Mouse (Mus musculus) cortical plate, adult 2 months (tissue): Measurements from ENCODE around the gene Nfkbil1. TPM values are rescaled to one million over a fixed set of nuclear protein-coding genes. Genes with fewer than 3 reads are reported as not detected.

ENCODE experiments used
- H3K27ac ChIP-seq: fragments of 200-500 bp; 2 replicates; pipeline ENCODE4 v1.5.1; 2012; ENCODE audit warnings: low read length, control low read depth, inconsistent platforms; ENCODE audit not compliant: insufficient read depth
- H3K4me1 ChIP-seq: fragments of 200-500 bp; 2 replicates; pipeline ENCODE4 v1.6.1; 2011; ENCODE audit warnings: low read length; ENCODE audit not compliant: control insufficient read depth, insufficient read depth
- H3K4me3 ChIP-seq: fragments of 200-500 bp; 2 replicates; pipeline ENCODE4 v1.5.1; 2011; ENCODE audit warnings: mild to moderate bottlenecking, low read length, control low read depth; ENCODE audit not compliant: insufficient read depth
- CTCF ChIP-seq: fragments of 200-500 bp; IDR thresholded peaks from 2 replicates; pipeline ENCODE4 v1.5.1; 2011; ENCODE audit warnings: mild to moderate bottlenecking, control low read depth, low read length; ENCODE audit not compliant: insufficient read depth; ENCODE audit errors: extremely low read depth
- POLR2A ChIP-seq: fragments of 200-500 bp; IDR thresholded peaks from 2 replicates; pipeline ENCODE4 v1.6.1; 2011; ENCODE audit warnings: mild to moderate bottlenecking, low read length, control low read depth; ENCODE audit not compliant: insufficient read depth; ENCODE audit errors: extremely low read depth
- polyA plus RNA-seq: library from polyadenylated mRNA; depleted of rRNA; stranded (reverse); fragments of >200 nt; gene quantifications from 2 replicates; pipeline ENCODE4 v1.2.3, GENCODE M21; 2012

Gene Nfkbil1
- polyA plus RNA-seq, 1 experiment: 12.2 TPM

DNA sequence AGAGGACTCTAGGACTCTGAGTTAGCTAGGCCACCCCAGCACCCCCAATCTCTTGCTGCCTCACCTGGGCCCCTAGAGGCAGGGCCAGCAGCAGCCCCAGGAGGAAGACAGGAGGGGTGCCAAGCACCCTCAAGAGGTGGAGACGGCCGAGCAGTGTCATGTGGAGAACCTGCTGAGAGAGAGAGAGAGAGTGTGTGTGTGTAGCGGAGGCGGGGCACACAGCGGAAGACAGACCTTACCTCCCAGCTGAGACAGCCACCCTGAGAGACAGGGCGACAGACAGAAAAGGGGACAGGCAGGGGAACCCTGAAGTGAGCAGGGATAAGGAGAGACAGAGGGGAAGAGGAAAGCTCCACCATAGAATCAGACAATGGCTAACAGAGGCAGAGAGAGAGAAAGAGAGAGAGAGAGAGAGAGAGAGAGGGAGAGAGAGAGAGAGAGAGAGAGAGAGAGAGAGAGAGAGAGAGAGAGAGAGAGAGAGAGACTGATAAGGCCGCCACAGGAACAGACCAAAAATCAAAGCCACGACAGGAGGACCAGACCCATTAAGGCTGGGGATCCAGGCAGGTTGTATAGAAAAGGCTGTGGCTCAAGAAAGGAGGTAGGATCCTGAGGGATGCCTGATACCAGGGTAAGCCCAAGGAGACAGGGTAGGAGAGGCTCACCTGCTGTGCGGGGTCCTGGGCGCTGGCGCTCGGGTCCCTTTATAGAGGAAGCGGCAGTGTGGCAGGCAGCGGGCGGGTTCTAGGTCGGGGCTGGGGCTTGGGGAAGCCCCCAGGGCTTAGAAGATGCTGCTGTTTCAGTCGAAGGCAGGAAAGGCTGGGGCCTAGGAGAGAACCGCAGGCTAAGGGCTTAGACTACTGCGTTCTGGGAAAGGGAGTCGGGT lies 30.9 kb downstream of the Nfkbil1 start, which contains the start of gene Lta:
Lta (minus strand) TSS at position 858 of the 886 bp plus-strand sequence.
- H3K27ac ChIP-seq: no peak within 1 kb of the TSS
- H3K4me1 ChIP-seq: no peaks in the 10 kb centered on the region
- TF ChIP-seq POLR2A (no peak), CTCF (no peak)
- no peak within 1 kb of the TSS for H3K4me3 ChIP-seq

DNA sequence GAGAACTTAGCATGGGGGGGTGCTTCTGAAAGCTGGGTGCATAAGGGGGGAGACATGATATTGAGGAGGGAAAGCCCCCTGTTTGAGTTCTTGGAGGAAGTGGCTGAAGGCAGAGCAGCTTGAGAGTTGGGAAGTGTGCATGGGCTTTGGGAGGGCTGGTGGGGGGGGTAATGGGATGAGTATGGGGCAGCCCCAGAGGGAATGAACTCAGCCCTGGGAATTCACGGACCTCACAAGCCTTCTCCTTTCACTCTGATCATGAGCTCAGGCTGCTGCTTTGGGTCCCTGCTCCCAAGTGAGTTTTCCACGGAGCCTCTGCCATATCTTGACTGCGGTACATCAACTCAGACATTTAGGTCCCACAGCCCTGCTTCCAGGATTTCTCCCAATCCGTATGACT lies 33.1 kb downstream of the Nfkbil1 start:
- TF ChIP-seq POLR2A (no peak), CTCF (no peak)
- no peak overlapping the region for H3K4me3 ChIP-seq

DNA sequence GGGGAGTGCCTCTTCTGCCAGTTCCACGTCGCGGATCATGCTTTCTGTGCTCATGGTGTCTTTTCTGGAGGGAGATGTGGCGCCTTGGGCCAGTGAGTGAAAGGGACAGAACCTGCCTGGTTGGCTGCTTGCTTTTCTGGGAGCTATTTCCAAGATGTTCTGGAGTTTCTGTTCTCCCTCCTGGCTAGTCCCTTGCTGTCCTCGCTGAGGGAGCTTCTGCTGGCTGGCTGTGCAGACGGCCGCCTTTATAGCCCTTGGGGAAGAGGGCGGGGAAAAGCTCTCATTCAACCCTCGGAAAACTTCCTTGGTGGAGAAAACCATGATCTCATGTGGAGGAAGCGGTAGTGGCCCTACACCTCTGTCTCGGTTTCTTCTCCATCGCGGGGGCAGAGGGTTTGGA lies 33.8 kb downstream of the Nfkbil1 start, which contains the start of gene Tnf:
Tnf (minus strand) TSS at position 221 of the 400 bp plus-strand sequence.
- no peak within 1 kb of the TSS for H3K27ac ChIP-seq
- H3K4me1 ChIP-seq: no peaks in the 10 kb centered on the region
- H3K4me3 ChIP-seq: no peak within 1 kb of the TSS
- TF ChIP-seq CTCF (no peak), POLR2A (no peak)

More for the DNA sequence above, 33.1 kb downstream of the Nfkbil1 start:
- Histone ChIP-seq H3K27ac (no peak overlapping the region), H3K4me1 (no peaks in the 10 kb centered on the region)

DNA sequence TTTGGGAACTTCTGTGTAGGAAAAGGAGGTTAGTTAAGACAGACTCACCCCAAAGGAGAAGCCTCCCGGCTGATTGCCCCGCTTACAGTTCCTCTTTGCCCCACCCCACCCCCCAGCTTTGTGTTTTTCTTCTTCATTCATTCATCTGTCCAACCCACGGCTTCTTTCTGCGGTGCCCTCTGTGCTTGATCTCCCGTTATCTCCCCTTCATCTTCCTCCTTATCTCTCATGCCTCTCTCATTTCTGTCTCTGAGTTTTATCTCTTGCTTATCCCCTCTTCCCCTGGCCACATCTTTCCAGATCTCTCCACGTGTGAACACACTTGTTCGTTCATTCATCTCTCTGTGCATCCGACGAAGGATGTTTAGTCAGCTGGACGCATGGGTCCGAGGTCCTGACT lies 34.5 kb downstream of the Nfkbil1 start:
- no peak overlapping the region for H3K27ac ChIP-seq
- TF ChIP-seq POLR2A (no peak), CTCF (no peak)
- no peaks in the 10 kb centered on the region for H3K4me1 ChIP-seq
- H3K4me3 ChIP-seq: no peak overlapping the region

DNA sequence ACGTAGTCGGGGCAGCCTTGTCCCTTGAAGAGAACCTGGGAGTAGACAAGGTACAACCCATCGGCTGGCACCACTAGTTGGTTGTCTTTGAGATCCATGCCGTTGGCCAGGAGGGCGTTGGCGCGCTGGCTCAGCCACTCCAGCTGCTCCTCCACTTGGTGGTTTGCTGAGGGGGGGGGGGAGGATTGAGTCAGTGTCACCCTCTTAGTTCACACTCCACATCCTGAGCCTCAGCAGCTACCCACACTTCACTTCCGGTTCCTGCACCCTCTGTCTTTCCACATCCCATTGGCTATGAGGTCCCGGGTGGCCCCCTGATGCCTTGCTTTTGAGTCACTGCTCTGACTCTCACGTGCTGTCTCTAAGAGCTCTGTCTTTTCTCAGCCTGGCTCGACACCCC lies 35.2 kb downstream of the Nfkbil1 start:
- H3K4me3 ChIP-seq: no peak overlapping the region
- TF ChIP-seq CTCF: no peak
- no peak for TF ChIP-seq POLR2A
- no peaks in the 10 kb centered on the region for H3K4me1 ChIP-seq
- no peak overlapping the region for H3K27ac ChIP-seq

DNA sequence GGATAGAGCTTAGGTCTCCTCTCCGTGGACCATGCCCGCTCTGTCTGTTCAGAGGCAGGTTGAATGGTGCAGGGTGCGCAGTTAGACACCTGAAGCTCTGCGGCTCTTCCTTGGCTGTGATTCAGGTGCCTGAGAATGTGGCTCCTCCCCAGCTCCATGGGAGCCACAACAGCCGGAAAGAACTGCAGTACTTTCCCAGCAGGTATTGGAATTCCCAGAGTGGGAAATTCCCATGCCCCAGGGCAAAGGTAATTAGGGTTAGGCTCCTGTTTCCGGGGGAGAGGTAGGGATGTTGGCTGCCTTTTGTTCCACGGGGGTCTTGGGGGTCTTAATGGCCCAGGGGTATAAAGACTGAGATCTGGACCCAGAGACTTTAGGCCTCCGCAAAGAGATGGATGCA lies 36.6 kb downstream of the Nfkbil1 start:
- Histone ChIP-seq H3K4me3 (no peak overlapping the region), H3K27ac (no peak overlapping the region), H3K4me1 (no peaks in the 10 kb centered on the region)
- no peak for TF ChIP-seq CTCF
- TF ChIP-seq POLR2A: no peak

DNA sequence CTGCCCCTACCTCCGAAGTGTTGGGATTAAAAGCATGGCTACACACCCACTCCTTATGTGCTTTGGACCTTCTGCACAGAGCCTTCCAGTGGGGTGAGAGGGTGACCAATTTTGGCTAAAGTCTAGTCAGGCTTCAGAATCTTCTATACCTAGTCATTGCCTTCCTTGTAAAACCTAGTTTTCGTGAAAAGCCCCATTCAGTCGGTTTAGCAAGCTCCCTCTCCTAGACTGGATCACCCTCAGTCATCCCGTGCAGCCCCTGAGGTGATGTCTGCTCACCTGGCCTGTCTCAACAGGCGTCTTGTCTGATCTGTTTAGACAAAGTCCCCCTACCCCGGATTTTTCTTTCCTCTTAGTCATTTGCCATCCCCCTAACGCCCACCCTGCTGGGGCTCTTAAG lies 37.6 kb downstream of the Nfkbil1 start:
- TF ChIP-seq CTCF: no peak
- TF ChIP-seq POLR2A: no peak
- no peaks in the 10 kb centered on the region for H3K4me1 ChIP-seq
- no peak overlapping the region for H3K27ac ChIP-seq
- H3K4me3 ChIP-seq: no peak overlapping the region

DNA sequence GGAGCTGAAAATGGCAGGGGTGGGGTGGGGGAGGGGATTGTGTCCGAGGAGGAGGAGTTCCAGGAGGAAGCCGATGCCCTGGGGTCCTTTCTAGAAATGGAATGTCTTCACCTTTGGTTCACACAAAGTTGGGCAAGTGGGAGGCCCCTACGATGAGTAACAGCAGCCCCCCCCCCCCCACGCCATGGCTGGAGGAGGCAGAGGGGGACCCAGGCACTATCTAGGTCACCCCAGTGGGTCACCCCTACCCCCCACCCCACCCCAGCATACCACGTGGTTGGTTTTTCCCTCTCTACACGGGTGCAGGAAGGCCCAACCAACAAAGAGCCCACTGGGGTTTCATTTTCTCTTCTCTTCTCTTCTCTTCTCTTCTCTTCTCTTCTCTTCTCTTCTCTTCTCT lies 38.5 kb downstream of the Nfkbil1 start:
- no peak overlapping the region for H3K4me3 ChIP-seq

DNA sequence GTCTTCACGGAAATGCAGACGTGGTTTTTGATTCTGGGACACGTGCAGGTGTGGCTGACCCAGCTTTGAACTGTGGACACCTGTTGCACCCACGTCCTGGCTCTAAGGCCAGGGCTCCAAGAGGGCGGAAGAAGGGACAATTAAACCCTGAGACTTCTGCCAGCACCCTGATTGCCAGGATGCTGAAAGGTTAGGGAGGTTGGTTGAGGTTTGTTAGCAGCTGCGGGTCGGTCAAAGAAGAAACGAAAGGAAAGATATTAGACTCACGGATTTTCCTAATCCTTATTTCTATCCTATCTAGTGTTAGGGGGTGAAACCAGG lies 39.3 kb downstream of the Nfkbil1 start:
- no peak overlapping the region for H3K4me3 ChIP-seq
- no peak for TF ChIP-seq POLR2A
- no peak for TF ChIP-seq CTCF

More for the DNA sequence above, 38.5 kb downstream of the Nfkbil1 start:
- TF ChIP-seq POLR2A: no peak
- no peak for TF ChIP-seq CTCF
- H3K4me1 ChIP-seq: no peaks in the 10 kb centered on the region
- no peak overlapping the region for H3K27ac ChIP-seq

More for the DNA sequence above, 39.3 kb downstream of the Nfkbil1 start:
- Histone ChIP-seq H3K27ac (no peak overlapping the region), H3K4me1 (no peaks in the 10 kb centered on the region)
